Comparison of ENCODE assay signal across 13 mouse cellular contexts in the genomic region with DNA sequence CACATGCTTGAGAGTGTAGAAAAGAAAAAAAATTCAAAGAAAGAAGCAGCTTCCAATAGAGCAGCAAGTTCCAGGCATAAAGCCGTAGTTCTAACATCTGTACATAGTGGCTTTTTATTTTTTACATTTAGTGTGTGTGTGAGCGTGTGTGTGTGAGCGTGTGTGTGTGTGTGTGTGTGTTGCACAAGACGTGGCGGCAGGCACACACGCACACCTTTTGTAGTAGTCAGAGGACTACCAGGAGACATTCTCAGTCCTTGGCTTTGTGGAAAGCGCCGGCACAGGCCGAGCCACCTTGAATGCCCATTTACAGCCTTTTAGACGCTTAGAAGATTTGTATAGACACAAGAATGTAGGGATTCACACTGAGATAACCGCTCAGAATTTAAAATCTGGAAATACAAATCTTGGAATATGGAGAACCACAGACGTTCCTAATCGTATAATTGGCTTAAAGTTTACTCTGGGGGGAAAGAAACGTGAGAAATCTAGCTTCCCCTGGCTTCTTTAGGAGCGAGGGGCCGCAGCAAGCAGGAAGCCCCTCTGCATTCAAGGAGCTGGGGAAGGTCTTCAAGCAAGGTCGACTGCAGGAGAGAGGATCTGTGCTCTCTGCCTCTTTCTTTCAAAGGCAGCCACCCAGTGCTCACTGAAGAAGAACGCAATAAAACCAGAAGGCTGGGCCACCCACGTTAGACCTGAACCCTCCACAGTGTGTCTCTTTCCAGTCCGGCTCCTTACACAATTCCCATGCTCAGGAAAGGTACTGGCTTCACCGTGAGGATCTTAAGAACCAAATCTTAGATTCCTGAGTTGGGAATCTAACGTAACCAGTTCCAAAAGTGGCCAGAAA. TPM values are rescaled to one million over a fixed set of nuclear protein-coding genes. Genes with fewer than 3 reads are reported as not detected.
DNase-seq lines count a peak whose midpoint lies in the region; ATAC-seq lines count a peak whose summit lies in the region.
"Had no signal": no experiment of that assay in that cellular context is flagged by ENCODE, and none has a peak within 500 bp of the region (broad histone marks: within the 10 kb centered on the region; RNA-seq: fewer than 3 reads in every experiment).

No protein-coding gene starts in this region.

- WGBS in hindbrain, embryonic 15.5 days: 6% methylated on average over 22 of the region's 22 CpGs
- 10% methylated on average over 22 of the region's 22 CpGs for WGBS in hindbrain, embryonic 14.5 days
- 9% methylated on average over 22 of the region's 22 CpGs for WGBS in embryonic facial prominence, embryonic 10.5 days
- 7% methylated on average over 22 of the region's 22 CpGs for WGBS in midbrain, embryonic 12.5 days

- H3K4me3 ChIP-seq in hindbrain, embryonic 15.5 days: no peak overlapping the region
- H3K4me3 ChIP-seq in hindbrain, embryonic 14.5 days (replicated peaks; ENCODE audit: low read length): no peak overlapping the region
- peak overlapping the region; percentile 52 for H3K4me3 ChIP-seq in embryonic facial prominence, embryonic 10.5 days
- H3K4me3 ChIP-seq in midbrain, embryonic 12.5 days: 0 out of 2 replicates have a peak overlapping the region, but pooled peaks have one; percentile 12
- H3K4me3 ChIP-seq: gastrocnemius, adult 2 months; neural tube, embryonic 13.5 days had no signal

- no peak for DNase-seq in hindbrain, embryonic 14.5 days (ENCODE audit: low spot score)
- DNase-seq in embryo, embryonic 10 days (ENCODE audit: low spot score): peak; percentile 38
- peak; percentile 27 for DNase-seq in embryonic facial prominence, embryonic 10.5 days (ENCODE audit: low spot score)
- no peak for DNase-seq in right cerebral cortex, adult 18-20 months
- no peak for DNase-seq in ovary, postnatal 10 days (ENCODE audit: low spot score)
- DNase-seq: gastrocnemius, adult 2 months; thymus, adult 2 months had no signal

- no peak for ATAC-seq in hindbrain, embryonic 15.5 days (ENCODE audit: low FRiP score, low read depth)
- no peak for ATAC-seq in hindbrain, embryonic 14.5 days (ENCODE audit: low FRiP score)
- no peak for ATAC-seq in midbrain, embryonic 12.5 days (ENCODE audit: low FRiP score, low read depth)
- ATAC-seq: inflammation-experienced regulatory T-cells, adult 6 months had no signal

- no peak overlapping the region for H3K27ac ChIP-seq in hindbrain, embryonic 15.5 days (replicated peaks)
- H3K27ac ChIP-seq in hindbrain, embryonic 14.5 days: no peak overlapping the region
- no peak overlapping the region for H3K27ac ChIP-seq in embryonic facial prominence, embryonic 10.5 days (replicated peaks)
- no peak overlapping the region for H3K27ac ChIP-seq in midbrain, embryonic 12.5 days (replicated peaks)
- H3K27ac ChIP-seq: gastrocnemius, adult 2 months; macrophage; neural tube, embryonic 13.5 days had no signal

- H3K9me3 ChIP-seq in hindbrain, embryonic 15.5 days: no peaks in the 10 kb centered on the region
- no peaks in the 10 kb centered on the region for H3K9me3 ChIP-seq in hindbrain, embryonic 14.5 days (ENCODE audit: control insufficient read depth, low read length)
- H3K9me3 ChIP-seq in embryonic facial prominence, embryonic 10.5 days: no peaks in the 10 kb centered on the region
- no peaks in the 10 kb centered on the region for H3K9me3 ChIP-seq in midbrain, embryonic 12.5 days
- H3K9me3 ChIP-seq: neural tube, embryonic 13.5 days had no signal

- H3K4me1 ChIP-seq in hindbrain, embryonic 15.5 days (replicated peaks): peaks cover 21% of the 10 kb centered on the region
- no peaks in the 10 kb centered on the region; the same call in 1 of the 2 replicates for H3K4me1 ChIP-seq in hindbrain, embryonic 14.5 days (replicated peaks; ENCODE audit: control insufficient read depth, insufficient read depth, low read length)
- H3K4me1 ChIP-seq in embryonic facial prominence, embryonic 10.5 days: peaks cover 23% of the 10 kb centered on the region
- peaks cover 16% of the 10 kb centered on the region for H3K4me1 ChIP-seq in midbrain, embryonic 12.5 days

- H3K9ac ChIP-seq in hindbrain, embryonic 15.5 days: no peak overlapping the region
- H3K9ac ChIP-seq in hindbrain, embryonic 14.5 days: no peak overlapping the region
- no peak overlapping the region for H3K9ac ChIP-seq in midbrain, embryonic 12.5 days (replicated peaks)
- H3K9ac ChIP-seq: neural tube, embryonic 13.5 days had no signal

- no peaks in the 10 kb centered on the region for H3K36me3 ChIP-seq in hindbrain, embryonic 15.5 days
- no peaks in the 10 kb centered on the region for H3K36me3 ChIP-seq in hindbrain, embryonic 14.5 days (replicated peaks; ENCODE audit: control insufficient read depth, insufficient read depth)
- H3K36me3 ChIP-seq in embryonic facial prominence, embryonic 10.5 days (replicated peaks): no peaks in the 10 kb centered on the region
- no peaks in the 10 kb centered on the region for H3K36me3 ChIP-seq in midbrain, embryonic 12.5 days
- H3K36me3 ChIP-seq: neural tube, embryonic 13.5 days had no signal

- peak overlapping the region; percentile 29; the same call in 1 of the 2 replicates for H3K4me2 ChIP-seq in hindbrain, embryonic 15.5 days
- H3K4me2 ChIP-seq in hindbrain, embryonic 14.5 days (replicated peaks): no peak overlapping the region
- 0 out of 2 replicates have a peak overlapping the region, but pooled peaks have one; percentile 6 for H3K4me2 ChIP-seq in midbrain, embryonic 12.5 days (replicated peaks)
- H3K4me2 ChIP-seq: neural tube, embryonic 13.5 days had no signal

- peaks cover 97% of the 10 kb centered on the region for H3K27me3 ChIP-seq in hindbrain, embryonic 15.5 days
- H3K27me3 ChIP-seq in hindbrain, embryonic 14.5 days (ENCODE audit: control insufficient read depth, insufficient read depth, low read length): peaks cover 98% of the 10 kb centered on the region
- peaks cover 100% of the 10 kb centered on the region for H3K27me3 ChIP-seq in embryonic facial prominence, embryonic 10.5 days (replicated peaks; ENCODE audit: low read depth, poor library complexity, severe bottlenecking)
- H3K27me3 ChIP-seq in midbrain, embryonic 12.5 days: peaks cover 94% of the 10 kb centered on the region

RNA-seq across cellular contexts. Expression of a gene that starts 1.4 kb away (rescaled TPM):
- polyA plus RNA-seq in hindbrain, embryonic 15.5 days (2015; fragmentation: Nextera tagmentation; extraction: Ambion mirVana): not detected in 2 replicates
- not detected in 2 replicates for polyA plus RNA-seq in hindbrain, embryonic 14.5 days (2014; fragmentation: Nextera tagmentation; extraction: Ambion mirVana)
- polyA plus RNA-seq in embryonic facial prominence, embryonic 10.5 days (2016; fragmentation: Nextera tagmentation; extraction: Ambion mirVana): 1.7 and 2.3 TPM in 2 replicates
- polyA plus RNA-seq in midbrain, embryonic 12.5 days (2016; fragmentation: Nextera tagmentation; extraction: Ambion mirVana): not detected in 2 replicates
- polyA plus RNA-seq: cortical plate, adult 2 months; inflammation-experienced regulatory T-cells, adult 6 months; macrophage; neural tube, embryonic 13.5 days had no signal

RNA-seq across cellular contexts. Expression of a gene that starts 47.2 kb away (rescaled TPM):
- polyA plus RNA-seq in hindbrain, embryonic 15.5 days (2015; fragmentation: Nextera tagmentation; extraction: Ambion mirVana): 8.5 and 9.7 TPM in 2 replicates
- polyA plus RNA-seq in hindbrain, embryonic 14.5 days (2014; fragmentation: Nextera tagmentation; extraction: Ambion mirVana): 8.6 and 9.7 TPM in 2 replicates
- 12.3 and 12.7 TPM in 2 replicates for polyA plus RNA-seq in embryonic facial prominence, embryonic 10.5 days (2016; fragmentation: Nextera tagmentation; extraction: Ambion mirVana)
- polyA plus RNA-seq in midbrain, embryonic 12.5 days (2016; fragmentation: Nextera tagmentation; extraction: Ambion mirVana): 9.4 and 10.0 TPM in 2 replicates

Comparison
In these comparisons a context has a peak if more than half of its experiments do, and no peak if none do; other contexts are left out.
1. H3K4me3 ChIP-seq: peak in embryonic facial prominence, embryonic 10.5 days (single experiment) and midbrain, embryonic 12.5 days (single experiment); none in hindbrain, embryonic 15.5 days (single experiment) and hindbrain, embryonic 14.5 days (single experiment).
2. DNase-seq: peak in embryo, embryonic 10 days (single experiment) and embryonic facial prominence, embryonic 10.5 days (single experiment); none in hindbrain, embryonic 14.5 days (single experiment), right cerebral cortex, adult 18-20 months (single experiment) and ovary, postnatal 10 days (single experiment).